Mouse (Mus musculus) CD4-positive, CD25-positive, alpha-beta regulatory T cell, adult 4 months (primary cell): ENCODE results near the gene Mpped1. TPM values are rescaled to one million over a fixed set of nuclear protein-coding genes. Genes with fewer than 3 reads are reported as not detected.

ENCODE experiments used
- ATAC-seq: one replicate; pipeline ENCODE4 v1.8.0; 2017
- polyA plus RNA-seq, 2 experiments: library from polyadenylated mRNA; unstranded; fragments of 100-300 nt; shearing (Covaris generic); gene quantifications; one replicate each; pipeline ENCODE4 v1.2.1; 2017

The Mpped1 gene
- polyA plus RNA-seq, 2 experiments from 2014 or later, result not detected

DNA sequence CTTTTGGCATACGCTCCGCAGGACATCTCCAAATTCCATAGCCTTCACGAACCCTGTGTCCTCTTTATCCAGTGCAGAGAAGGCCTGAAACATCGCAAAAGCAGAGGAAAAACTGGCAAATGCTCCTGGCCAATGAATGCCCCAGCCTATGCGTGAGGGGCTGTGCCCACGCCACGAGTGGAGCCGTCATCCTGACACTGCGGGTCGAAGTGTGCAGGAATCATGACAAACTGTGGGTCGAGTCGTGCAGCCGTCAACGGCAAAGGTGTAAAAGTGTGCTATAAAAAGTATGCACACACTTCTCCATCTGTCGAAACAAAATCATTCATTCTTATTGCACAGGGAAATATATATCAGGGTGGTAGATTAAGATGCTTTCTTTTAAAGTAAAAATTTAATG is 113.6 kb downstream of the Mpped1 start:
- ATAC-seq, result no peak

DNA sequence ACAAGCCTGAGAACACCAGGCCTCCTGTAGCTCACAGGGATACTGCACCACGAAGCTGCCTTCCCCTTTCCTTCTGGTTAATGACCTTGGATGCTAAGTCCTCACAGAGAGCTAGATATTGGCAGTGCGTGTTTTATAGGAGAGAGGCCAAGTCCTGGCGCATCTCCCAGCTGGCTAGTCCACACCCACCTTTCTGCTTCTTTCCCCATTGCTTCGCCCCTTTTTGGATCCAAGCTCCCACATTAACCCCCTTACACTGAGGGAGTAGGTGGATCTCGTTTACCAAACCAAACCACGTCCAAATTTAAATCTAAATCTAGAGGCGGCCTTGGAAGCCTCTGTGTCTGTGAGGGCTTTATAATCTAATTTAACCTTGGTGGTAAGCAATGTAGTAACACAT is 115.0 kb downstream of the Mpped1 start:
- ATAC-seq, result no peak

DNA sequence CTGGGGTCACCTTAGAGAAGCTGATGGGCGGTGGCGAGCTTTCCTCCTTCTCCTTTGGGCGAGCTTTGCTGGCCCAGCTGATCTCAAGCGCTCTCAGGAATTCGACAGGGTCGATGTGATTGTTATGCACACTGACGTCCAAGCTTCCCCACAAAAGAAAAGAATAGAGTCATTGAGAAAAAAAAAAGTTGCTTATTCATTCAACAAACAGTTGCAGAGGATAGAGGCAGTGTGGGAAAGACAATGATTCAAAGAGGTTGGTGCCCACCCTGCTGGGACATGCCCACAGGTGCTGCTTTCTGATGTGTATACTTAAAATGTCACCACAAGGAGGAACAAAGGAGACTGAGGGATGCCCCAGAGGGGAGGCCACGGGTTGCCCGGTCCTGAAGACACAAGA is 116.7 kb downstream of the Mpped1 start:
- ATAC-seq, result no peak

DNA sequence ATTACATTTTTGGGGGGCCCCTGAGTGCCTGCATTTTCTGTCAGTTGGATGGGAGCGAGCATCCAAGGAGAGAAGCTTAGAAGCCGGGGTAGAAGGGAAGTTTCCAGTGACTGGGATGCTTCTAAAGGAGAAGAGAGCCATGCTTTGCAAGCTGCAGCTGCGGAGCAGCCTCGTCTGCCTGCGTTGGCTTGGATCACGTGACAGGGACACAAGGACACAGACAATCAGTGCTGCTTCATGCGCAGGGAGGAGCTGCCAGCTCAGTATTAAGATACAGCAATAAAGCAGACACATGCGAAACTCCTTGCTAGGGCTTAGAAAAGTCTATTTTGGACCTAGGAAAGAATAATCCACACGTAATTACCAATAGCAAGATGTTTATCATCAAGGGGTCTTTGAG is 118.0 kb downstream of the Mpped1 start:
- no peak for ATAC-seq

DNA sequence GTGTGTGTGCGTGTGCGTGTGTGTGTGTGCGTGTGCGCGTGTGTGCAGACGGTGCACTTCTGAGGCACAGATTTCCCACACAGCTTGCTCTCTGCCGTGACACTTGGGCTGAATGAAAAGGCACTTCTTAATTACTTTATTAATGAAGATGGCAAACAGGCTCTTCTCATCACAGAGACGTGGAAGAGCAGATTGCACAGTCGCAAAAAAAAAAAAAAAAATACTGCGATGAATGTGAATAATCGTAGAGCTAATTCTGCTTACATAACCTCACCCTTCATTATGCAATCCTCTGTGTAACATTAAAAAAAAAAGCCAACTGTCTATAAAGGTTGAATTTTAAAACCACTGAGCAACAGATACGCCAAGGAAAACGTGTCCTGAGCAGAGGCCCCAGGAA is 127.2 kb downstream of the Mpped1 start:
- ATAC-seq, result no peak

Other genes starting within 250 kb of the Mpped1 start
- 100 to 1,000 TPM; 259 to 323 TPM for gene Tspo, start 215.9 kb upstream of the Mpped1 start, polyA plus RNA-seq
- gene Mcat, start 215.7 kb upstream of the Mpped1 start, polyA plus RNA-seq, result 1 to 10 TPM; 2.3 to 3.2 TPM
- gene Ttll12, start 184.3 kb upstream of the Mpped1 start, polyA plus RNA-seq, result 10 to 100 TPM in 1 of 2 experiments, 1 to 10 TPM in 1; 9.0 to 12.2 TPM
- not detected for gene Scube1, start 54.4 kb upstream of the Mpped1 start, polyA plus RNA-seq